Mouse (Mus musculus) ES-E14 (cell line): ENCODE data around the gene Plekhm2. TPM values are rescaled to one million over a fixed set of nuclear protein-coding genes. Genes with fewer than 3 reads are reported as not detected.

Source experiments
- DNase-seq: peaks from one replicate; pipeline ENCODE4 v3.0.0-alpha.2; 2013; ENCODE audit warnings: low read depth, low spot score
- H3K27ac ChIP-seq: 2 replicates; pipeline ENCODE4 v1.5.1; 2012; ENCODE audit warnings: low read depth, mild to moderate bottlenecking, low read length, moderate library complexity, mixed read lengths; ENCODE audit not compliant: poor library complexity, insufficient read depth, severe bottlenecking
- H3K36me3 ChIP-seq: 2 replicates; pipeline ENCODE4 v1.6.1; 2012; ENCODE audit warnings: mild to moderate bottlenecking, low read length, moderate library complexity, mixed read lengths; ENCODE audit not compliant: control insufficient read depth, poor library complexity, insufficient read depth, severe bottlenecking
- H3K4me1 ChIP-seq, 2 experiments: fragments of 150-350 bp in 1 of 2; sonication (generic) in 1 of 2; 2 replicates each; pipeline ENCODE4 v1.6.1; 2012; ENCODE audit warnings: low read length in 2 of 2, mild to moderate bottlenecking in 1 of 2, mixed read lengths in 1 of 2; ENCODE audit not compliant: control insufficient read depth in 2 of 2, insufficient read depth in 2 of 2, poor library complexity in 1 of 2
- H3K4me3 ChIP-seq, 2 experiments: fragments of 150-350 bp in 1 of 2; sonication (generic) in 1 of 2; 2 replicates each; pipeline ENCODE4 v1.5.1; 2012; ENCODE audit warnings: low read length in 2 of 2, low read depth in 1 of 2, mild to moderate bottlenecking in 1 of 2, mixed read lengths in 1 of 2; ENCODE audit not compliant: insufficient read depth in 1 of 2, poor library complexity in 1 of 2, severe bottlenecking in 1 of 2
- H3K9ac ChIP-seq: 2 replicates; pipeline ENCODE4 v1.6.1; 2012; ENCODE audit warnings: low read depth, mild to moderate bottlenecking, low read length, mixed read lengths; ENCODE audit not compliant: poor library complexity, insufficient read depth, severe bottlenecking
- H3K9me3 ChIP-seq: fragments of 150-350 bp; sonication (generic); 2 replicates; pipeline ENCODE4 v1.6.1; 2012; ENCODE audit warnings: low read depth, mild to moderate bottlenecking, low read length; ENCODE audit not compliant: control insufficient read depth, insufficient read depth
- CHD2 ChIP-seq: IDR thresholded peaks from 2 replicates; pipeline ENCODE4 v1.6.1; 2014; ENCODE audit warnings: mild to moderate bottlenecking, low read depth, low read length, inconsistent platforms
- HCFC1 ChIP-seq: IDR thresholded peaks from 2 replicates; pipeline ENCODE4 v1.6.1; 2012; ENCODE audit warnings: low read length, inconsistent platforms, borderline replicate concordance; ENCODE audit not compliant: insufficient read depth
- MAFK ChIP-seq: IDR thresholded peaks from 2 replicates; pipeline ENCODE4 v1.6.1; 2014; ENCODE audit warnings: mild to moderate bottlenecking, low read depth, low read length, inconsistent platforms; ENCODE audit not compliant: insufficient read depth
- ZC3H11A ChIP-seq: IDR thresholded peaks from 2 replicates; pipeline ENCODE4 v1.6.1; 2012; ENCODE audit warnings: low read depth, mild to moderate bottlenecking, inconsistent platforms, low read length, borderline replicate concordance
- ZNF384 ChIP-seq: IDR thresholded peaks from 2 replicates; pipeline ENCODE4 v1.6.1; 2012; ENCODE audit warnings: low read depth, low read length, inconsistent platforms
- in situ Hi-C, 2 experiments: fragments of 600-800 bp; cut with MboI; formaldehyde crosslinking; loops; one replicate each; pipeline ENCODE4 v1.15.1; 2025; ENCODE audit warnings: low sequenced_read_pairs in 2 of 2, inconsistent platforms in 1 of 2; ENCODE audit not compliant: unreplicated experiment in 2 of 2
- total RNA-seq: library from RNA; depleted of rRNA; stranded (reverse); fragments of 300-350 nt; gene quantifications from 2 replicates; pipeline ENCODE4 v1.2.3, GENCODE M21; 2012

Plekhm2 gene
- total RNA-seq, 1 experiment = 6.2 TPM

DNA sequence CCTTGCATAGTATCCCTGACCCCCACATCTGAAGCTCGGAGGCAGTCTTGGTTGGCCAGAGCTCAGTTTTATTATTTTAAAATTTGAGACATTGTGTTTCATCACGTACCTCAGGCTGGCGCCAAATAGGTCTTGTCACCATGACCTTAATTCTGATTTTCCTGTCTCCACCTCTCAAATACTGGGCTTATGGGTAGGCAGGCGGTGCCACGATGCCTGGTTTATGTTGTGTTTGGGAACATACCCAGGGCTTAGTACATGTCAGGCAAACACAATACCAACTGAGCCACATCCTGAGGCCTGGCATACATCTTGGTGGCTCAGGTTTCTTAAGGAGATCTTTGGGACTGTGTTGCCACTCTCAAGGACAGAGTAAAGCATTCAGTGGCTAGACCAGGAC is 42.1 kb downstream of the Plekhm2 start:
- Histone ChIP-seq H3K36me3 (no peaks in the 10 kb centered on the region), H3K27ac (no peak overlapping the region), H3K9ac (no peak overlapping the region), H3K4me3 (no peak overlapping the region), H3K9me3 (no peaks in the 10 kb centered on the region), H3K4me1 (peaks cover 0 to 13% of the 10 kb centered on the region in 2 experiments; a peak in 3 of 4 replicates)
- TF ChIP-seq HCFC1 = no peak
- TF ChIP-seq CHD2 = no peak
- TF ChIP-seq ZC3H11A = no peak
- TF ChIP-seq MAFK = no peak
- TF ChIP-seq ZNF384 = no peak
- in situ Hi-C loops = no loop called here
- no peak for DNase-seq

DNA sequence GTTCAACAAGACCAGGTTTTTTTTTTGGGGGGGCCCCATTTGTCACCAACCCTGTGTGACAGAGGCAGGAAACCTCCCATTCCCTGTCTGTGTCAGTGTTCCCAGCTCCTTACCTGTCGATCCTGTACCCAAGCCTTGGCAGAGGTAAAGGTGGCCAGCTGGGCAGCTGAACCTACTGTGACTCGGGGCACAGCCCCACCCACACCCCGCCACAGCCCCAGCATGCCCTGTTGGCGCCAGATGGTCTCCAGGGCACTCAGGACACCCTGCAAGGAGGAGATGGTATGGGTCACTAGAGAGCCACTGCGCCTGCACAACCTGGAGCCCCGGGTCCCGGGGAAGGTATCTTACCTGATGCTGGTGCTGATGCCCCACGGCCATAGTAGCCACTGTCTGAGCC is 42.6 kb downstream of the Plekhm2 start:
- Histone ChIP-seq H3K36me3 (no peaks in the 10 kb centered on the region), H3K27ac (no peak overlapping the region), H3K9ac (no peak overlapping the region), H3K9me3 (no peaks in the 10 kb centered on the region), H3K4me1 (peaks cover 0 to 13% of the 10 kb centered on the region in 2 experiments; a peak in 3 of 4 replicates), H3K4me3 (no peak overlapping the region)
- DNase-seq = no peak
- no peak for TF ChIP-seq HCFC1
- TF ChIP-seq MAFK = no peak
- TF ChIP-seq ZC3H11A = no peak
- TF ChIP-seq ZNF384 = no peak
- TF ChIP-seq CHD2 = no peak
- in situ Hi-C loops = no loop called here

DNA sequence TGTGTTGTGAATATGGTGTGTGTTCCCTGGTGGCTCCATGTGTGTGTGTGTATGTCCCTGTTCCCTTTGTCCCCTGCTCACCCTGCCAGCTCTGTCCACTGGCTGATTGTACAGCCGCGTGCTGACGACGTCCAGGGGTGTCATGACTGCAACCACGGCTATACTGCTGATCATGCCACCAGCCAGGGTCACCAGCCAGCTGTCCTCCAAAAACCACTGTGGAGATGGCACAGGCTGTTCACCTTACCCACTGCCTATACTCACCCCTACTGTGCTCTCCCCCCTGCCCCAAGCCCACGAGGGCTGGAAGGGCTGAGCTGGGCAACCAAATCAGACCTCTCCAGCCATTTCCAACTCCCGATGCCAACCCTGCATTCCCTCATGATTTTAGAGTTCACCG is 43.4 kb downstream of the Plekhm2 start:
- in situ Hi-C loops = no loop called here

DNA sequence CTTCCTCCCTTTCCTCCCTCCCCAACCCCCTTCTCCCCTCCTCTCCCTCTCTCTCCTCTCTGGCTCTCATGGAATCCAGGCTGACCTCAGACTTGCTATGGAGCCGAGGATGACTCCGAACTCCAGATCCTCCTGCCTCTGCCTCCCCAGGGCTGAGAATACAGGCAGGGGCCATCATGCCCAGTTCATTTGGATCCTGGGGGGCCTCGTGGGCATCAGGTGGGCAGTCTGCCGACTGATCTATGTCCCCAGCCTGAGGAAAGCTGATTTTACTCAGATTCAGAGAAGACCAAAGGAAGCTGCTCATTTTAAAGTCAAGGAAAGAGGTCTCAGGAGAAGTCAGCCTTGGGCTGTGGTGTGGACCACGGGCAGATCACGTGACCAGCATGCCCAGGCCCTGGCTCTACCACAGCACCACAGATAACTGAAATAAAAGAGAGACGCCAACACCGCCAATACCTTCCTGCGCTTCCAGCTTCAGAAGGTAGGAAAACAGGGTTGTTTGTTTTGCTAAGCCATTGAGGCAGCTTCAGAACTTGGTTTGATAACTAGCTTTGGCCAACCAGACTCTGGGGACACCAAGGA is 45.3 kb downstream of the Plekhm2 start:
- Histone ChIP-seq H3K27ac (no peak overlapping the region), H3K4me1 (peaks cover 0 to 13% of the 10 kb centered on the region in 2 experiments; a peak in 2 of 4 replicates), H3K4me3 (no peak overlapping the region), H3K9me3 (no peaks in the 10 kb centered on the region), H3K9ac (no peak overlapping the region), H3K36me3 (peaks cover 2% of the 10 kb centered on the region; the same call in 1 of the 2 replicates)
- TF ChIP-seq ZNF384 (no peak), MAFK (no peak), ZC3H11A (no peak), CHD2 (no peak), HCFC1 (no peak)
- in situ Hi-C loops = no loop called here
- no peak for DNase-seq

More for the DNA sequence above, 43.4 kb downstream of the Plekhm2 start:
- H3K27ac ChIP-seq = no peak overlapping the region
- no peak overlapping the region for H3K4me3 ChIP-seq
- DNase-seq = no peak
- no peak overlapping the region for H3K9ac ChIP-seq
- H3K9me3 ChIP-seq = no peaks in the 10 kb centered on the region
- TF ChIP-seq HCFC1 (no peak), ZNF384 (no peak), MAFK (no peak), ZC3H11A (no peak), CHD2 (no peak)
- H3K4me1 ChIP-seq = peaks cover 0 to 12% of the 10 kb centered on the region in 2 experiments; a peak in 3 of 4 replicates
- H3K36me3 ChIP-seq = peaks cover under 1% of the 10 kb centered on the region; the same call in 1 of the 2 replicates
